Mouse (Mus musculus) forebrain, embryonic 11.5 days (tissue): ENCODE measurements at regions not wholly inside any gene's neighbourhood (a gene's known extent, or its start where the extent isn't known, plus 50 kb on each side); places are given as distances from the start of the nearest gene placed in this dataset.
A peak's percentile ranks its signal among the peaks of the same experiment; 100 is the strongest.

Experiments used
- ATAC-seq: fragments of 200-750 bp; cut with Nextera tagmentation; replicated peaks from 2 replicates; pipeline ENCODE4 v1.8.0; 2017; ENCODE audit warnings: moderate TSS enrichment; ENCODE audit not compliant: low FRiP score
- DNase-seq: peaks from one replicate; pipeline ENCODE4 v3.0.0-alpha.2; 2017; ENCODE audit warnings: low spot score
- H3K27ac ChIP-seq: fragments of 300-500 bp; sonication (generic); 2 replicates; pipeline ENCODE4 v1.5.1; 2014; ENCODE audit warnings: low read depth, low read length
- H3K27me3 ChIP-seq: fragments of 300-500 bp; sonication (generic); 2 replicates; pipeline ENCODE4 v1.6.1; 2014; ENCODE audit warnings: mild to moderate bottlenecking, low read length, mixed read lengths; ENCODE audit not compliant: control insufficient read depth, insufficient read depth
- H3K36me3 ChIP-seq: fragments of 300-500 bp; sonication (generic); 2 replicates; pipeline ENCODE4 v1.6.1; 2014; ENCODE audit warnings: mild to moderate bottlenecking, low read length, moderate library complexity, mixed read lengths; ENCODE audit not compliant: control insufficient read depth, insufficient read depth
- H3K4me1 ChIP-seq: fragments of 300-500 bp; sonication (generic); replicated peaks from 2 replicates; pipeline ENCODE4 v1.6.1; 2014; ENCODE audit warnings: low read length, mixed read lengths; ENCODE audit not compliant: control insufficient read depth, insufficient read depth
- H3K4me2 ChIP-seq: fragments of 300-500 bp; sonication (generic); 2 replicates; pipeline ENCODE4 v1.6.1; 2014; ENCODE audit warnings: low read depth, mild to moderate bottlenecking, low read length, moderate library complexity, mixed read lengths; ENCODE audit not compliant: severe bottlenecking
- H3K4me3 ChIP-seq: fragments of 300-500 bp; sonication (generic); 2 replicates; pipeline ENCODE4 v1.5.1; 2014; ENCODE audit warnings: low read depth, low read length
- H3K9ac ChIP-seq: fragments of 300-500 bp; sonication (generic); 2 replicates; pipeline ENCODE4 v1.6.1; 2014; ENCODE audit warnings: low read length
- H3K9me3 ChIP-seq: fragments of 300-500 bp; sonication (generic); 2 replicates; pipeline ENCODE4 v1.6.1; 2016; ENCODE audit warnings: low read length, mixed read lengths; ENCODE audit not compliant: control insufficient read depth
- WGBS: fragments of 180-500 bp; shearing (Covaris S2); extraction: QIAGEN DNeasy Blood & Tissue Kit; methylation state at CpG from one replicate; pipeline ENCODE4 v1.1.7; 2014; 5-methylcytosine and 5-hydroxymethylcytosine counted together

DNA sequence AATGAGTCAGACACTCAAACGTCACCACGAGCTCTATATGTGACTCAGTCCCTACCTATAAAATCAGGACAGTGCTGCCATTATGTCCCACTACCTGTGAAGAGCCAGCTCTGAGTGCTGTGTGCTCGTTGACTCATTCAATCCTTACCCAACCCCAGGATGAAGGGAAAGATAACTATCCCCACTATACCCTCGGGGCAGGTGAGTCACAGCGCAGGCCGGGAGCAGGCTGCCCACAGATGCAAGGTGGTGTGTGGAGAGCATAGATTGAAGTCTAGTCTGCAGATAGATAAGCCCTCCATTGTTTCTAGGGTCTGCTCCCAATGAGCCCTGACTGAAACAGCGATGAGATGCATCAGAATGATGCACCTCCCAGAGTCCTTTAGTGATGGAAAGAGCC lies 723.9 kb upstream of the 3110018I06Rik start:
- ATAC-seq (no peak), DNase-seq (no peak)
- WGBS: 87% methylated on average over 7 of the region's 7 CpGs
- Histone ChIP-seq H3K9me3 (no peaks in the 10 kb centered on the region), H3K4me1 (no peaks in the 10 kb centered on the region), H3K27me3 (no peaks in the 10 kb centered on the region), H3K36me3 (no peaks in the 10 kb centered on the region), H3K9ac (no peak overlapping the region), H3K4me3 (no peak overlapping the region), H3K4me2 (no peak overlapping the region), H3K27ac (no peak overlapping the region)

DNA sequence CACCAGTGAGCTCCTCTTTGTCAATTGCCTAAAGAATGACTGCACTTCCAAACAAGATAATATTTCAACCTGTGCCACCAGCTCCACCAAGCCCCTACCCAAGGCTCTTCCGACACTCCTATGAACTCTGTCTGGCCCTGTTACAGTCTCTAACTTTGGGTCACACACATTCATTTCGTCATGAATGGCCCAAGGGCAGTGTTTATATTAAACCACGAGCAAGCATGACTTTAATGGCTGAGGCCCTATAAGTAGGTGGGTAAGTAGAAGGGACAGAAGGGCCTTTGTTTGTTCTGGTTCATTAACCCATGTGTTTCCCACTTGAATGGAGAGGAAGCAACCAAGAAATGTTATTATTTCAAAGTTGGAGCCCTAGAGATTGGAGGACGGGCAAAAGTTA lies 714.9 kb upstream of the 3110018I06Rik start:
- H3K27me3 ChIP-seq: no peaks in the 10 kb centered on the region
- H3K9me3 ChIP-seq: no peaks in the 10 kb centered on the region
- no peak overlapping the region for H3K4me2 ChIP-seq
- DNase-seq: no peak
- no peak overlapping the region for H3K4me3 ChIP-seq
- H3K9ac ChIP-seq: no peak overlapping the region
- WGBS: 64% methylated on average over 4 of the region's 4 CpGs
- no peak overlapping the region for H3K27ac ChIP-seq
- H3K4me1 ChIP-seq: no peaks in the 10 kb centered on the region
- ATAC-seq: no peak
- H3K36me3 ChIP-seq: no peaks in the 10 kb centered on the region

DNA sequence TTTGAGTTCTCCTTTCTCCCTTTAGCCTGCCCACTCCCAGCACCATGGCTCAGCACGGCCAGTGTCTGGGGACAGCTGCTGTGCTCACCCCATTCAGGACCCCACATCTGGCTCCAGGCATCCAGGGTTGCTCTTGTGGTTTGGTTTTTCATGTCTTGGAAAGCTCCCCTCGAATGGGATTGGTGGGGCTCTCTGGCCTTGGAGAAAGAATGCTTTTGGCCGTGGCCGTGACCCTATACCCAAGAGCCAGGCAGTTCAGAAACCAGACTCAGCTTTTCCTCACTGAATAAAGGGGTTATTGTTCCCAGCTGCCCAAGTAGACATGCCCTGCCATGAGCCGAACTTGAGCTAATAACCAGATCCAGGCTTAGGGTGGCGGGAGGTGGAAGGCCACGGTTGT lies 691.8 kb upstream of the 3110018I06Rik start:
- Histone ChIP-seq H3K9me3 (no peaks in the 10 kb centered on the region; the same call in 1 of the 2 replicates), H3K4me1 (no peaks in the 10 kb centered on the region), H3K36me3 (no peaks in the 10 kb centered on the region), H3K4me2 (no peak overlapping the region), H3K9ac (no peak overlapping the region), H3K27ac (no peak overlapping the region), H3K4me3 (no peak overlapping the region), H3K27me3 (no peaks in the 10 kb centered on the region)
- WGBS: 74% methylated on average over 7 of the region's 7 CpGs
- DNase-seq: no peak
- ATAC-seq: no peak

DNA sequence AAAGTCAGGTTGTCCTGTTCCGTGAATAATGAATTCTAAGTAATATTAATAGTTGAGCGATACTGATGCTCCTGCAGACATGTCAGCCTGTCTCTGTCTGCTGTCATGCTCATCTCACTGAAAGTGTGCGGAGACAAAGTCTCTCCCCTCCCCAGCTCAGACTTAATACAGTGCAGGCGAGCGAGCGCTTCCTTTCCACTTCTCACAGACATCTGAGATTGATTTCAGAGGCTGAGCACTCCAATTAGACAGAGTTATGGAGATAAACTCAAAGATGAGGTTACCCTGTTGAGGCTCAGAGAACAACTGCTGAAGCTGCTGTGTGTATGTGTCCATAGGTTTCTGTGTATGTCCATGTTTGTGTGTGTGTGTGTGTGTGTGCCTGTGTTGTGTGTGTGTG lies 668.7 kb upstream of the 3110018I06Rik start:
- no peak overlapping the region for H3K4me3 ChIP-seq
- WGBS: 87% methylated on average over 6 of the region's 6 CpGs
- H3K27ac ChIP-seq: no peak overlapping the region
- no peaks in the 10 kb centered on the region for H3K4me1 ChIP-seq
- no peak overlapping the region for H3K4me2 ChIP-seq
- H3K9ac ChIP-seq: no peak overlapping the region
- ATAC-seq: no peak
- no peaks in the 10 kb centered on the region for H3K9me3 ChIP-seq
- no peaks in the 10 kb centered on the region for H3K27me3 ChIP-seq
- DNase-seq: no peak
- H3K36me3 ChIP-seq: no peaks in the 10 kb centered on the region

DNA sequence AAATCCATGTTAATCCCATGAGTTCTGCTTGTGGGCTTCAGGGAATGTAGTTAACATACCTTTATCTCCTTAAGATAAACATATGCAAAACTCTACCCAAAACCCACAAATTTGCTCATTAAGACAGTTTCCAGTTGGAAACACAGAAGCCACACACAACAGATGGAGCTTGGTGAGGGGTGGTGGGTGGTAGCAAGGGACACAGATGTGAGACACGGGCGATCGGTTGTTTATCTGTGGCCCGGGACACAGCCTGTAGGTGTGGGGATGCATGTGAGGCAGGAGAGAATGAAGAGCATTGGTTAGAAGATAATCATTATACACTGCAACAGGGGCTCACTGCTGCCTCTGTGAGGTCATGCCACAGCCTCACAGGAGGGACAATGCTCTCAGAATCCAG lies 666.1 kb upstream of the 3110018I06Rik start:
- DNase-seq: no peak
- H3K27ac ChIP-seq: no peak overlapping the region
- H3K9ac ChIP-seq: no peak overlapping the region
- no peak overlapping the region for H3K4me2 ChIP-seq
- no peak overlapping the region for H3K4me3 ChIP-seq
- no peaks in the 10 kb centered on the region for H3K36me3 ChIP-seq
- H3K9me3 ChIP-seq: no peaks in the 10 kb centered on the region
- no peak for ATAC-seq
- no peaks in the 10 kb centered on the region for H3K27me3 ChIP-seq
- 94% methylated on average over 4 of the region's 4 CpGs for WGBS
- H3K4me1 ChIP-seq: no peaks in the 10 kb centered on the region; the same call in 1 of the 2 replicates

DNA sequence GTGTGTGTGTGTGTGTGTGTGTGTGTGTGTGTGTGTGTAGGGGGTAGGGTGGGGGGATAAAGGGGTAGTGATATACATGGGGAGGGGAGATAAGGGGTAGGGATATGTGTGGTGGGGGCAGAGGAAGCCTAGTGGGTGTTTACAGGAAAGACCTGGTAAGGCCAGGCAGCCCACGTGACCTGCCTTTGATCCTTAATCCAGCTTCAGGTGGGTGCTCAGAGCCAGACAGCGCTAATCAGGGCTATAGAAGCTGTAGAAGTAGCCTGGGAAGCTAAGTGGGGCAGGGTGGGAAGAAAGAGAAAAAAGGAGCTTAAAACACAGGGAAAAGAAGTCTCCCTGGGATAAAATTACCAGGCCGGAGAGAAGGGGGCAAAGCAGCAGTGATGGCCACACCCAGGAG lies 659.9 kb upstream of the 3110018I06Rik start:
- no peaks in the 10 kb centered on the region for H3K36me3 ChIP-seq
- H3K9me3 ChIP-seq: no peaks in the 10 kb centered on the region
- no peak overlapping the region for H3K9ac ChIP-seq
- ATAC-seq (no peak), DNase-seq (no peak)
- no peak overlapping the region for H3K4me3 ChIP-seq
- H3K4me1 ChIP-seq: peaks cover 2% of the 10 kb centered on the region; the same call in 1 of the 2 replicates
- H3K27me3 ChIP-seq: no peaks in the 10 kb centered on the region
- H3K27ac ChIP-seq: no peak overlapping the region
- no peak overlapping the region for H3K4me2 ChIP-seq
- 13% methylated on average over 3 of the region's 3 CpGs for WGBS

DNA sequence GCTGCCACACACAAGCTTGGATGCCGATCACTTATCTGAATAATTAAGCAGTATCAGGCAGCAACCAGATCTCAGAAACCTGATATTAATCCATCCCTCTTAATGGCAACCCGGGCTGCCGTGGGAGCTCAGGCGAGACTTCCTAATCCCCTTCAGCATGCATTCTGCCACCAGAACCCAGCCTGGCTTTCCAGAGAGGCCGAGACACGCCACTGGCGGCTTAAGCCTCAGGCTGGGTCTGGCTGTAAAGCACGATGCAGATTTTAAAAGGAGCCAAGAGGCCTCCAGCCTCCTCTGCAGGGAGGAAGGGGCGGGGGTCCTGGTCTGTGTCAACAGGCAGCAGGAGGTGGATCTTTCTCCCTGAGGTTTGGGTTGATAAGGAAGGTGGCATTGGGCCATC lies 659.1 kb upstream of the 3110018I06Rik start:
- ATAC-seq (peak; percentile 45; the same call in 1 of the 2 replicates), DNase-seq (no peak)
- Histone ChIP-seq H3K4me1 (peaks cover 2% of the 10 kb centered on the region; the same call in 1 of the 2 replicates), H3K9ac (no peak overlapping the region), H3K9me3 (no peaks in the 10 kb centered on the region), H3K36me3 (no peaks in the 10 kb centered on the region), H3K4me2 (no peak overlapping the region), H3K4me3 (no peak overlapping the region), H3K27ac (no peak overlapping the region), H3K27me3 (no peaks in the 10 kb centered on the region)
- 7% methylated on average over 9 of the region's 9 CpGs for WGBS

DNA sequence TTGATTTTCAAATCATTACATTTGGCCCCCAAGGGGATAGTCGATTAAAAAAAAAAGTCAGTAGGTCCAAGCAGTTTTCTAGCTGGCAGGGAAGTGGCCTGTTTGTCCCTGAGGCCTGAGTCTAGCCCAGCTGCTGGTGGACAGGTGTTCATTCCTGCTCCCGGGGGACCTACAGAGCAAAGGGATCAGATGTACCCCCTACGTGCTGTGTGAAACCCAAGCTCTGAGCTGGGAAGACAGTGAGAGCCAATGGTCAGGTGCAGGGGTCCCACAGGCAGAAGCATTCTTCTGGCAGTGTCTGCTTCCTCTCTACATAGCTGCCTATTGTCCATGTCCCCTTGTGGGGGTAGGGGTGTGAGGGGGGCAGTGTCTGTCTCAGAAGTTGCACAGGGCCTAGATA lies 653.2 kb upstream of the 3110018I06Rik start:
- Histone ChIP-seq H3K9ac (no peak overlapping the region), H3K4me3 (no peak overlapping the region), H3K27ac (no peak overlapping the region), H3K36me3 (no peaks in the 10 kb centered on the region), H3K27me3 (no peaks in the 10 kb centered on the region), H3K9me3 (no peaks in the 10 kb centered on the region), H3K4me2 (no peak overlapping the region), H3K4me1 (peaks cover 6% of the 10 kb centered on the region; the same call in 1 of the 2 replicates)
- ATAC-seq: no peak
- no peak for DNase-seq
- WGBS: 65% methylated on average over 3 of the region's 3 CpGs

DNA sequence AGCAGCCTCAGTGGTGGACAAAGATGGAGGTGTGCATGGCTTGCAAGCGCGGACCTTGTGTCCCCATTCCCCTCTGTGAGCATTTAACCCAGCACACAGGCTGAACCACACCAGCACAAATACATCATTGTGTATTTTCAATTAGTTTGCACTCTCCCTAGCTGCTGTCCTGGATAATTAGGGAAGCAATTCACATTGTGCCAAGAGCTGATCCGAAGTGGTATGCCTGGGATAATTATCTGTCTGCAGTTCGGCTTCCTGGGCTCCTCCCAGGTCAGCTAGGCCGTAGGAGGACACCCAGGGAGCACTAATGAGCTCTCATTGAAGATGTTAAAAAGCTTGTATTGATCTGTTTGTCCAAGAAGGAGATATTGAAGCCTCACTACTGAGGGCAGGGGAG lies 648.8 kb upstream of the 3110018I06Rik start:
- Histone ChIP-seq H3K9me3 (no peaks in the 10 kb centered on the region), H3K4me3 (no peak overlapping the region), H3K9ac (no peak overlapping the region), H3K27me3 (no peaks in the 10 kb centered on the region), H3K27ac (peak overlapping the region; percentile 71; the same call in 1 of the 2 replicates), H3K36me3 (no peaks in the 10 kb centered on the region), H3K4me2 (no peak overlapping the region), H3K4me1 (peaks cover 24% of the 10 kb centered on the region)
- WGBS: 8% methylated on average over 5 of the region's 5 CpGs
- DNase-seq (peak; percentile 75), ATAC-seq (peak; percentile 72)
